In the genomic region with DNA sequence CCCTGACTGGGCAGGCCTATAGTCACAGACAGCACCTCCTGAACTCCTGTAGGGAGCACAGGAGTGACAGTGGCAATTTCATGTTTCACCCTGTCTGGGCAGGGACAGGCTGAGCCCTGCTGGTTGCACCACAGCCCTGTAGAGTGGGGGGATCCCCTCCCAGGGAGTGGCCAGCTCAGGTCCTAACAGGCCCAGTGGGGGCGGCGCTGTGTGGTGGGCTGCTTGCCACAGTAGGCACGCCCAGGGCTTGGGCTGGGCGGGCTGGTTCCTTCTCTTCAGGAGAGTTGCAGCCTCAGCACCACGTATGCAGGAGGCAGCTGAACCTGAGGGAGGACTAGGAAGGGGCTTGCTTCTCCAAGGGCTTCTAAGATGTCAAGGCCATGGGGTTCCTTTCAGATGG, we compare ENCODE assay signal across 8 mouse cellular contexts. TPM values are rescaled to one million over a fixed set of nuclear protein-coding genes. Genes with fewer than 3 reads are reported as not detected.
DNase-seq lines count a peak whose midpoint lies in the region; ATAC-seq lines count a peak whose summit lies in the region.

No protein-coding gene starts in this region.

- intact Hi-C loops in left cerebral cortex, postnatal 4 days (cut with DNase I): loop anchor here (10.0 kb wide), 1 partner anchor 47 kb away; no protein-coding TSS in a partner anchor

- peak; percentile 51 for DNase-seq in left cerebral cortex, postnatal 4 days
- DNase-seq in left cerebral cortex, adult 11 months (ENCODE audit: low spot score): no peak
- DNase-seq in forebrain, embryonic 11.5 days (ENCODE audit: low spot score): peak; percentile 66
- peak; percentile 69 for DNase-seq in lung, postnatal 14 days
- DNase-seq in cerebellum, adult 18-20 months: no peak
- DNase-seq in cerebellum, postnatal 4 days (ENCODE audit: low spot score in 2 of 2): no peak

- H3K4me3 ChIP-seq in forebrain, embryonic 11.5 days (ENCODE audit: low read depth, low read length): no peak overlapping the region
- H3K4me3 ChIP-seq in kidney, embryonic 14.5 days (ENCODE audit: low read length): no peak overlapping the region
- H3K4me3 ChIP-seq in stomach, embryonic 14.5 days (ENCODE audit: low read depth, low read length): no peak overlapping the region

- no peaks in the 10 kb centered on the region for H3K27me3 ChIP-seq in forebrain, embryonic 11.5 days (ENCODE audit: control insufficient read depth, insufficient read depth, low read length)
- H3K27me3 ChIP-seq in kidney, embryonic 14.5 days (ENCODE audit: control insufficient read depth, insufficient read depth, low read length): no peaks in the 10 kb centered on the region
- H3K27me3 ChIP-seq in stomach, embryonic 14.5 days (ENCODE audit: control insufficient read depth, insufficient read depth, low read length): no peaks in the 10 kb centered on the region

- H3K4me1 ChIP-seq in forebrain, embryonic 11.5 days (replicated peaks; ENCODE audit: control insufficient read depth, insufficient read depth, low read length): peaks cover 36% of the 10 kb centered on the region
- peaks cover 46% of the 10 kb centered on the region for H3K4me1 ChIP-seq in kidney, embryonic 14.5 days (ENCODE audit: control insufficient read depth, insufficient read depth, low read length)
- H3K4me1 ChIP-seq in stomach, embryonic 14.5 days (ENCODE audit: control insufficient read depth, insufficient read depth, low read length): peaks cover 30% of the 10 kb centered on the region

- no peak overlapping the region for H3K4me2 ChIP-seq in forebrain, embryonic 11.5 days (ENCODE audit: low read depth, low read length, severe bottlenecking)
- H3K4me2 ChIP-seq in kidney, embryonic 14.5 days (replicated peaks; ENCODE audit: low read depth, low read length): no peak overlapping the region
- peak overlapping the region; percentile 44; the same call in 1 of the 2 replicates for H3K4me2 ChIP-seq in stomach, embryonic 14.5 days (replicated peaks; ENCODE audit: low read depth, low read length)

- WGBS in forebrain, embryonic 11.5 days: 23% methylated on average over 5 of the region's 5 CpGs
- 39% methylated on average over 5 of the region's 5 CpGs for WGBS in kidney, embryonic 14.5 days
- 65% methylated on average over 5 of the region's 5 CpGs for WGBS in stomach, embryonic 14.5 days

- H3K27ac ChIP-seq in forebrain, embryonic 11.5 days (ENCODE audit: low read depth, low read length): 0 out of 2 replicates have a peak overlapping the region, but pooled peaks have one; percentile 27
- peak overlapping the region; percentile 89; the same call in 1 of the 2 replicates for H3K27ac ChIP-seq in kidney, embryonic 14.5 days (ENCODE audit: low read depth, low read length)
- peak overlapping the region; percentile 91; the same call in 1 of the 2 replicates for H3K27ac ChIP-seq in stomach, embryonic 14.5 days (ENCODE audit: low read length)

- ATAC-seq in forebrain, embryonic 11.5 days (replicated peaks; ENCODE audit: low FRiP score): no peak
- ATAC-seq in kidney, embryonic 14.5 days (ENCODE audit: low FRiP score, low TSS enrichment): peak; percentile 26; the same call in 1 of the 2 replicates
- ATAC-seq in stomach, embryonic 14.5 days (ENCODE audit: insufficient number of reproducible peaks, insufficient read depth, low FRiP score, low read depth): peak; percentile 62

- H3K36me3 ChIP-seq in forebrain, embryonic 11.5 days (ENCODE audit: control insufficient read depth, insufficient read depth, low read length): no peaks in the 10 kb centered on the region
- no peaks in the 10 kb centered on the region for H3K36me3 ChIP-seq in kidney, embryonic 14.5 days (ENCODE audit: control insufficient read depth, insufficient read depth, low read length)
- H3K36me3 ChIP-seq in stomach, embryonic 14.5 days (ENCODE audit: control insufficient read depth, insufficient read depth, low read length): no peaks in the 10 kb centered on the region

- H3K9me3 ChIP-seq in forebrain, embryonic 11.5 days (ENCODE audit: control insufficient read depth, low read length): no peaks in the 10 kb centered on the region
- no peaks in the 10 kb centered on the region for H3K9me3 ChIP-seq in kidney, embryonic 14.5 days (ENCODE audit: control insufficient read depth, low read length)
- no peaks in the 10 kb centered on the region for H3K9me3 ChIP-seq in stomach, embryonic 14.5 days (ENCODE audit: control insufficient read depth, low read depth, low read length)

- H3K9ac ChIP-seq in forebrain, embryonic 11.5 days (ENCODE audit: low read length): peak overlapping the region; percentile 23
- H3K9ac ChIP-seq in kidney, embryonic 14.5 days (ENCODE audit: low read depth, low read length): no peak overlapping the region
- no peak overlapping the region for H3K9ac ChIP-seq in stomach, embryonic 14.5 days (replicated peaks; ENCODE audit: low read depth, low read length)

RNA-seq across cellular contexts. Expression of a gene that starts 4.8 kb away (rescaled TPM):
- total RNA-seq in left cerebral cortex, postnatal 4 days (2021): 10 to 100 TPM; 31.4 to 33.9 TPM
- polyA plus RNA-seq in forebrain, embryonic 11.5 days (2014; fragmentation: Nextera tagmentation; extraction: Ambion mirVana): 15.7 and 17.3 TPM in 2 replicates
- polyA plus RNA-seq in kidney, embryonic 14.5 days (2014; fragmentation: Nextera tagmentation; extraction: Ambion mirVana): 13.0 and 19.9 TPM in 2 replicates
- polyA plus RNA-seq in stomach, embryonic 14.5 days (2014; fragmentation: Nextera tagmentation; extraction: Ambion mirVana): 21.7 and 23.4 TPM in 2 replicates

RNA-seq across cellular contexts. Expression of a gene that starts 41.2 kb away (rescaled TPM):
- 10 to 100 TPM; 14.2 to 16.4 TPM for total RNA-seq in left cerebral cortex, postnatal 4 days (2021)
- 51.4 and 58.1 TPM in 2 replicates for polyA plus RNA-seq in forebrain, embryonic 11.5 days (2014; fragmentation: Nextera tagmentation; extraction: Ambion mirVana)
- polyA plus RNA-seq in kidney, embryonic 14.5 days (2014; fragmentation: Nextera tagmentation; extraction: Ambion mirVana): 100 and 139 TPM in 2 replicates
- polyA plus RNA-seq in stomach, embryonic 14.5 days (2014; fragmentation: Nextera tagmentation; extraction: Ambion mirVana): 108 and 112 TPM in 2 replicates

RNA-seq across cellular contexts. Expression of a gene that starts 41.2 kb away (rescaled TPM):
- total RNA-seq in left cerebral cortex, postnatal 4 days (2021): 1 to 10 TPM; 4.6 to 5.1 TPM
- polyA plus RNA-seq in forebrain, embryonic 11.5 days (2014; fragmentation: Nextera tagmentation; extraction: Ambion mirVana): 5.3 and 5.7 TPM in 2 replicates
- polyA plus RNA-seq in kidney, embryonic 14.5 days (2014; fragmentation: Nextera tagmentation; extraction: Ambion mirVana): 3.3 and 5.3 TPM in 2 replicates
- 5.0 and 5.6 TPM in 2 replicates for polyA plus RNA-seq in stomach, embryonic 14.5 days (2014; fragmentation: Nextera tagmentation; extraction: Ambion mirVana)

RNA-seq across cellular contexts. Expression of a gene that starts 54.7 kb away (rescaled TPM):
- total RNA-seq in left cerebral cortex, postnatal 4 days (2021): 1 to 10 TPM; 1.1 to 2.2 TPM
- 1.2 and 1.5 TPM in 2 replicates for polyA plus RNA-seq in forebrain, embryonic 11.5 days (2014; fragmentation: Nextera tagmentation; extraction: Ambion mirVana)
- polyA plus RNA-seq in kidney, embryonic 14.5 days (2014; fragmentation: Nextera tagmentation; extraction: Ambion mirVana): 0.47 and 1.7 TPM in 2 replicates
- polyA plus RNA-seq in stomach, embryonic 14.5 days (2014; fragmentation: Nextera tagmentation; extraction: Ambion mirVana): 1.0 and 1.8 TPM in 2 replicates

Comparison
In these comparisons a context has a peak if more than half of its experiments do, and no peak if none do; other contexts are left out.
1. DNase-seq: peak in left cerebral cortex, postnatal 4 days (single experiment), forebrain, embryonic 11.5 days (single experiment) and lung, postnatal 14 days (single experiment); none in left cerebral cortex, adult 11 months (single experiment), cerebellum, adult 18-20 months (0 of 2) and cerebellum, postnatal 4 days (0 of 2).
2. H3K27ac ChIP-seq: peak in every context shown above with its lines; median percentile 91 in stomach, embryonic 14.5 days; 89 in kidney, embryonic 14.5 days; 27 in forebrain, embryonic 11.5 days.